Mouse (Mus musculus): Measurements from ENCODE around the gene Mei1.

Gene Mei1

GRCm38 (mm10) chr15:82156298-82156697 lies 86.5 kb downstream of the Mei1 start:
- DNase-seq = no peak

- DNase-seq = no peak
Observed at GRCm38 (mm10) chr15:82156902-82157301, 87.1 kb downstream of the Mei1 start.

- DNase-seq = no peak
Observed at GRCm38 (mm10) chr15:82158243-82159035, 88.6 kb downstream of the Mei1 start.

GRCm38 (mm10) chr15:82159471-82159870 lies 89.7 kb downstream of the Mei1 start:
- DNase-seq = no peak

DNA sequence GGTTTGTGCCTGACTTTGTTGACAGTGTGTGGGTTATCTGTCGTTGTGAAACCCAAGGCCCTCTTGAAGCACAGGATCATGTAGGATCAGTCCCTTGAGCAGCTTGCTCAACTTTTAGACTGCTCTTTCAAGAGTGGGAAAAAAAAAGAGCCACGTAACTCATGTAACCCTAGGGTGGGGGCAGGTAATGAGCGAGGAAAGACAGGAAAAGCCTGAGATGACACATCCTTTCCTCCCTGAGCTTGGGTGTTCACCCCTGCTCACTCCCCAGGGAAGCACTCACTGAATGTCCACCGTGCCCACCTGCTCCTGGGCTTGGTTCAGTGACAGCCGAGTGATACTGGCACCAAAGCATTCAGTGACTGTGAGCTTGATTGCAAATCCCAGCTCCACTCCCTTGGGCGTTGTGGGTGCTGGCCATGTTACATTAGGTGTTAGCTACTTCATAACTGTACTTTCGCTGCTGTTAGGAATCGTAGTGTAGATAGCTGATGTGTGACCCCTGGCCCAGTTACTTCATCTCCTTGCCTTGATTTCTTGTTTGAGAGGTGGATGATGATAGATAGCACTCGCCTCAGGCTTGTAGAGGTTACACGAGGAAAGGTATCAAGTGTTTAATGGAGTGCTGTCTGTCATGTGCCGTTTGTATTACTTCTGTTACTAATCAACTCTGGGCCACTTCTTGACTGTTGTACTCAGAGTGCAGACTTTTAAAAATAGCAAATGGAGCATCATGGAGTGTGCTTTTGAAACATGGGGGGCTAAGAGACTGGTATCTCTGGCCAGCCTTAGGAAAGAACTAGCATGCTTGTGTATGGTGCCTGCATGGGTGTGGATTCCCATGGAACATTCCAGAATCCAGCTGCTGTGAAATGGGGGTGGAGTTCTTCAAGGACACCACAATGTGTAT lies 91.2 kb downstream of the Mei1 start:
- no peak for DNase-seq

DNA sequence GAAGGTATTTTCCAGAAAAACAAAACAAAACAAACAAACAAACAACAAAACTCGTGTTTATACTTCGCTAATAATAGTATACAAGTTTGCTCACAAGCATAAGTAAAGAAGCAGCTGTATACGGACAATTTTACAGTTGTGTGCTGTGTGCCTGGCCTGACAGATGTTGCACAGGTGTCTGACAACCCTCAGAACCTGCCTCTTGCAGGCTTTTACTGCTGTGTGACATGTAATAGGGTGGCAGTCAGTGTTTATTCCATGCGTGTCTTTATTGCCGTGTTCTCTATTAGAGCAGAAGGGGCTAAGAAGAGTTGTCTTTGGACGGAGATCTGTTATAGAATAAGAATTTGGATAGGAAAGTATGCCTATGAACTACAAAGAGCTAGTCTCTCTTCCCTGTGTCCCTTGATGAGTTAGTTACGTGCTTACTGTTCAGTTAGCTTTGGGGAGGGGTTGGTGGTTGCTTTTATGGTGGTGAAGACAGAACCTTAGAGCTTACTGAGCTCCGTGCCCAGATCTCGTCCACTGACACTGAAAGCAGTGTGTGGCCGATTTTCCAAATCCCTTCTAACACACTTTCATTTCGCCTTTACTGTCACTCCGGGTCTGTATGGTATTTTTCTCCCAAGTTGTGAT lies 92.3 kb downstream of the Mei1 start:
- no peak for DNase-seq

GRCm38 (mm10) chr15:82163356-82164060 lies 93.7 kb downstream of the Mei1 start:
- no peak for DNase-seq

DNA sequence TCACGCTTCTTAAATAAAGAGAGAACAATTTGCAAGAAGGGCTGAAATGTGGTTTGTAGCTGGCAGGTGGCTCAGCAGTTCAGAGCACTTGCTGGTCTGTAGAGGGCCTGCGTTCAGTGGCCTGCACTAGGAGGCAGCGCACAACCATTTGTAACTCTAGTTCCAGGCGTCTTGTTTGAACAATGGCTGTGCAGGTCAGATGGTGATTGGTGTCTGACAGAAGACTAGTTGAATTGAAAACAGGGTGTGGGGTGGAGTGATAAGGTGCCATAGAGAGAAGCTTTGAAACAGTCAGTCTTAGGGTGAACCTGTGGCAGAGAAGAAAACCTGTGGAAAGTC lies 94.2 kb downstream of the Mei1 start:
- no peak for DNase-seq

DNA sequence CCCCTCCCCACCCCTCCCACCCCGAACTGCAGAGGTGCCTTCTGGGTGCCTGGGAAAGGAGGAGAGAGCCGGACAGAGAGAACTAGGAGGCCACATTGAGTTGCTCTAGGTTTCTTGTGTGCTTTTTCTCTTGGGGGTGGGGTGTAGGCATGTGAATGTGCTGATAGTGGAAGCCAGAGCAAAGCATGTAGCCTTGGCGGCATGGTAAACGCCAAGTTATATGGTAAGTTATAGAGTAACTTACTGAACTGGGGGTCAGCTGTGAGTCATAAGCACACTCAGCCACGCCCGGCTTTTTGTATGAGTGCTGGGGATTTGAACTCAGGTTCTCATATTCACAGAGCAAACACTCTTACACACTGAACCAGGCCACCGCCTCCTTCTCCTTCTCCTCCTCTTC lies 94.7 kb downstream of the Mei1 start:
- DNase-seq = no peak

- DNase-seq = peak; percentile 73
Observed at GRCm38 (mm10) chr15:82165332-82166239, 95.8 kb downstream of the Mei1 start.

DNA sequence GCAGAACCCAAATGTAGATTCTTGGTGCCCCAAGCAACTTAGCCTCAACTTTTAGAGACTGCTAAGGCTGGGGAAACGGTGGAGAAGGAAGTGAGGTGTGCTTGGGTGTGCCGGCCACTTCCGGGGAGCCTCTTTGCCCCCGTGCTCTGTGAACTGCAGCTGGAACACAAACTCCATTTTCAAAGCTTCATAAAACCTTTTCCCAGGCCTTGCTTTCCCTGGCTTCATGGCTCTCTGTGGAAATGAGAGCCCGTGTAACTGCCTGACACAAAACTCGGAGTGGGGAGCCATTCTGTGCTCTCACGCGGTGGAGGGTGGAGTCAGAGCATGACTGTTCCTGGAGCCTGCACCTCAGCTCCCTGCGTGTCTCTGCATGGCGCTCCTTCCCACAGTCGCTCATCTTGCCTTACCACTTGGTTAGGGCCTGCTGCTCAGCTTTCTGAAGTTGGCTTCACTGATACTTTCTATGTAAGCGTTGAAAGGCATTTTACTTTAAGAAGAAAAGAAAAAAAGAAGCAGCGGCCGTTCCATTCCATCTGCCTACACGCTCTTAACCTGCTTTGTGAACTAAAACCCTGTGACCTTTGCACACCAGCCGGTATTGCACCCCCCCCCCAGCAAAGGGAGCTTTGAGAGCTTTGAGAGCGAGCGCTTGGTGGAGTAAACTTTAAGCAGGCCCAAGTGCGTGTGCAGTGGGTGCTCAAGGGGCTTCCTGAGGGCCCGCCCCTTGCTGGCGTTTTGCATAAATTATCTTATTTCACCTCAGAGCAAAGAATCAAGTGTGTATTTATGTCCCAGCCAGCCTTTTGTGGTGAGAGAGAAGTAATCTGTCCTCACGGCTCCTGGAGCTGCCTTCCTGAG lies 96.7 kb downstream of the Mei1 start:
- peak; percentile 39 for DNase-seq

DNA sequence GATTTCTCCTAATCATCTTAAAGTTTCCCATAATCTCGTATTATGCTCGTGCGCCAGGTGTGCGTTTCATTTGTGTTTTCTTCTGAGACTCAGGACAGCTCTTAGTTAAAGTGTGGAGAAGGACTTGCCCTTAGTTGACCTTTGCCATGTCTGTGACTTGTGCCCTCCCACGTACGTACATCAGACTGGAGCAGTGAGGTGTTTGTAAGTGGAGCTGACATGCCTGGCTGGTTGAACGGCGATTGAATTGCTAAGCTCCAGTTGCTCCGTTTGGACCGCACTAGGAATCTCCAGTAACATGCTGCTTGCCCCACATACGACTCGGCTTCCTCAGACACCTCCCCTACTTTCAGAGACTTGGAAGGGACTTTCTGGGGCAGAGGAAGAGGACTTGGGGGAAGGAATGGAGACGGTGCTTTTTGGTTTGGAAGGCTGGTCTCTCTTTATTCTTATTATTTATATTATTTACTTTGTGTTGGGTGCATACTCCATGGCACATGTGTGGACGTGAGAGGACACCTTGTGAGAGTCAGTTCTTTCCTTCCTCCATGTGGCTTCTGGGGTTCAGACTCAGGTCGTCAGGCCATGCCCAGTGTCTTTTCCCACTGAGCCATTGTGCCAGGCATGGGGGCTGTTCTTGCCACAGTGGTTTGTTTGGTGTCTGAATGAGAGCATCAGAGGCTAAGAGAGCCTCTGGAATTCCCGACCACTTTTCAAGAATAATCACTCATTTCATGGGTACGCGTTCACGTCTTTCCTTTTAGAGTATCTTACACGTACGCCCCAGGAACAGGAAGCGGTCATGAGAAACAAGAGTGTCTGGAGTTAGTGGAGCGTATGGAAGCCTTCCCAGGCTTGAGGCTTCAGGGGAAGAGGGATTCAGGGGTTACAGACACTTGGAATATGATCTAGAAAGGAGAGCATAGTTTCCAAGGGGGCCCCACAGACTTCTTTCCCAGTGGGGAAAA lies 97.7 kb downstream of the Mei1 start:
- peak; percentile 77 for DNase-seq

DNA sequence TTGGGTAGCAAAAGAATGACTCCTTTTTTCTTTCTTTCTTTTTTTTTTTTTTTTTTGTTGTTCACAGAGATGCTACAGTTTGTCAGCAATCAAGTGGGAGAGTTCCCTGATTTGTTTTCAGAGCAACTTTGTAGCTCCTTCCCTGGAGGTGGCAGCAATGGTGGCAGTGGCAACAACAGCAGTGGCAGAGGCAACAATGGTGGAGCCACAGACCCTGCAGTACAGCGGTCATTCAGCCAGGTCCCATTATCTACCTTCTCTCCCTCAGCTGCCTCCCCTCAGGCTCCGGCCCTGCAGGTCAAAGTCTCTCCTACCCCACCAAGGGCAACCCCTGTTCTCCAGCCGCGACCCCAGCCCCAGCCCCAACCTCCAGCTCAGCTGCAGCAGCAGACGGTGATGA lies 99.9 kb downstream of the Mei1 start:
- DNase-seq = no peak

DNA sequence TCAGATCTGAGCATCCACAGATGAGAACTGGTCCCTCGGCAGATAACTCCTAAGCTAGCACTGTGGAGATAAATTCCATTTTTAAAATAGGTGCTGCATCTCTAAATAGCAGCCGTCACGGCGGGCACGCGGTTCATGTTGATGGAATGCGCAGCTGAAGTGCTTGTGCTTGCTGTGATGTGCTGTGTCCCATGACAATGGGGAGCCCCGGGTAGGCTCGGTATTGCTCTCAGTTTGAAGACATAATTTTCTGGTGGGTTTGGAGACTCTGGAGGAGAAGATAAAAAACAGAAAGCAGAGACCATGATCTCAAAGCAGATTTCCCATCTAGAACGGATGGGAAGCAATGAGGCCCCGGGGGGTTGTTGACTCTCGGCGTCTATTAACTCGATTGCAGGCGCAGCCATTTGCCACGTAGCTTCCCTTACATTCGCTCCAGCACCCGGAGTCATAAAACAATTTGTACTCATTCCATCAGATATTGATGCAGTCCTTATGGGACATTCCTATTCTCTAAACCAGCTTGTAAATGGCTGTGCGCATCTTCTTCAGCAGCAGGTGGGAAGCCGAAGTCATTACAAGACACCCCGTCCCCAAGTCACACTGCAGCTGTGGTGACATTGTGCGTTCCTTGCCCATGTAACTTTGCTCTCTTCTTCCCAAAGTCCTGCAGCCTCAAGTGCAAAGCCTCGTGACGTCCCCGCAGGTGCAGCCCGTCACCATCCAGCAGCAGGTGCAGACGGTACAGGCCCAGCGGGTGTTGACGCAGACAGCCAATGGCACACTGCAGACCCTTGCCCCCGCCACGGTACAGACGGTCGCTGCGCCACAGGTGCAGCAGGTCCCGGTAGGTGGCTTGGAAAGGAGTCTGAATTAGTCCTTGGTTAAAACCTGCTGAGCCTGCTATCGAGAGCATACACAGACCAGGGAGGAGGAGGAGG lies 100.9 kb downstream of the Mei1 start:
- no peak for DNase-seq

GRCm38 (mm10) chr15:82172648-82173047 lies 102.9 kb downstream of the Mei1 start:
- DNase-seq = no peak

DNA sequence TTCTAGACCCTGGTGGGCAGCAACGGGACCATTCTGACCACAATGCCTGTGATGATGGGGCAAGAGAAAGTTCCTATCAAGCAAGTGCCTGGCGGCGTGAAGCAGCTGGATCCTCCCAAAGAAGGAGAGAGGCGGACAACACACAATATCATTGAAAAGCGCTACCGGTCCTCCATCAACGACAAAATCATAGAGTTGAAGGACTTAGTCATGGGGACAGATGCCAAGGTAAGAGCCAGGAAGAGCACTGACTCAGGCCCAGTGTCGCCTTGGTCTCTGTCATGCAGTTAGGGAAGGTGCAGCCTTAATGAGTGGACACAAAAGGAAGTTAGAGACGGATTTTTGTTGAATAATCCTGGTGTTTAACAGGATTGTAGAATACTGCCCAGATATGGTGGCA lies 105.3 kb downstream of the Mei1 start:
- DNase-seq = no peak
